Mouse (Mus musculus) heart, embryonic 14.5 days (tissue): Measurements from ENCODE around the gene Cst11. TPM values are rescaled to one million over a fixed set of nuclear protein-coding genes. Genes with fewer than 3 reads are reported as not detected.
A peak's percentile ranks its signal among the peaks of the same experiment; 100 is the strongest.
"Not testable (repeated sequence)": the region's sequence is repeated elsewhere in the genome, so short reads cannot be mapped to it uniquely, and the experiment has no call there.

Experiments
- ATAC-seq: fragments of 200-750 bp; cut with Nextera tagmentation; 2 replicates; pipeline ENCODE4 v1.8.0; 2017; ENCODE audit warnings: low read depth, moderate TSS enrichment; ENCODE audit not compliant: insufficient number of reproducible peaks, insufficient read depth, low FRiP score
- H3K27ac ChIP-seq, 2 experiments: fragments of 200-500 bp in 1 of 2; fragments of 300-500 bp in 1 of 2; sonication (generic) in 1 of 2; replicated peaks in 1 of 2; 2 replicates each; pipeline ENCODE4 v1.5.1; 2012 to 2014; ENCODE audit warnings: low read depth in 2 of 2, low read length in 2 of 2, control low read depth in 1 of 2, mild to moderate bottlenecking in 1 of 2, mixed read lengths in 1 of 2; ENCODE audit not compliant: control insufficient read depth in 1 of 2, insufficient read depth in 1 of 2
- H3K27me3 ChIP-seq: fragments of 300-500 bp; sonication (generic); 2 replicates; pipeline ENCODE4 v1.6.1; 2014; ENCODE audit warnings: mild to moderate bottlenecking, low read length, control low read depth; ENCODE audit not compliant: control insufficient read depth, insufficient read depth
- H3K36me3 ChIP-seq: fragments of 300-500 bp; sonication (generic); 2 replicates; pipeline ENCODE4 v1.6.1; 2014; ENCODE audit warnings: mild to moderate bottlenecking, control low read depth, low read length, mixed read lengths; ENCODE audit not compliant: control insufficient read depth, insufficient read depth
- H3K4me1 ChIP-seq, 2 experiments: fragments of 200-500 bp in 1 of 2; fragments of 300-500 bp in 1 of 2; sonication (generic) in 1 of 2; 2 replicates each; pipeline ENCODE4 v1.6.1; 2012 to 2014; ENCODE audit warnings: low read length in 2 of 2, control low read depth in 1 of 2, mixed read lengths in 1 of 2; ENCODE audit not compliant: control insufficient read depth in 2 of 2, insufficient read depth in 2 of 2
- H3K4me2 ChIP-seq: fragments of 300-500 bp; sonication (generic); 2 replicates; pipeline ENCODE4 v1.6.1; 2014; ENCODE audit warnings: mild to moderate bottlenecking, low read length
- H3K4me3 ChIP-seq, 2 experiments: fragments of 200-500 bp in 1 of 2; fragments of 300-500 bp in 1 of 2; sonication (generic) in 1 of 2; 2 replicates each; pipeline ENCODE4 v1.5.1; 2012 to 2014; ENCODE audit warnings: low read length in 2 of 2, mild to moderate bottlenecking in 2 of 2, control low read depth in 1 of 2, low read depth in 1 of 2, moderate library complexity in 1 of 2; ENCODE audit not compliant: control insufficient read depth in 1 of 2, insufficient read depth in 1 of 2
- H3K9ac ChIP-seq: fragments of 300-500 bp; sonication (generic); 2 replicates; pipeline ENCODE4 v1.6.1; 2014; ENCODE audit warnings: mild to moderate bottlenecking, low read length
- H3K9me3 ChIP-seq: fragments of 300-500 bp; sonication (generic); 2 replicates; pipeline ENCODE4 v1.6.1; 2016; ENCODE audit warnings: low read length, control low read depth; ENCODE audit not compliant: control insufficient read depth
- WGBS: fragments of 180-500 bp; shearing (Covaris S2); extraction: QIAGEN DNeasy Blood & Tissue Kit; methylation state at CpG from one replicate; pipeline ENCODE4 v1.1.7; 2014; 5-methylcytosine and 5-hydroxymethylcytosine counted together
- polyA plus RNA-seq: library from polyadenylated mRNA; unstranded; fragments of >200 nt; fragmentation: Nextera tagmentation; extraction: Ambion mirVana; gene quantifications from 2 replicates; pipeline ENCODE4 v1.2.1, GENCODE M21; 2014

Cst11 gene
- polyA plus RNA-seq: not detected in 2 replicates

- H3K4me2 ChIP-seq, H3K36me3 ChIP-seq, H3K9ac ChIP-seq, ATAC-seq, H3K9me3 ChIP-seq, H3K4me1 ChIP-seq, H3K4me3 ChIP-seq, H3K27me3 ChIP-seq, H3K27ac ChIP-seq: not testable (repeated sequence)
- 73% methylated on average over 4 of the region's 4 CpGs for WGBS
These were observed at the start of gene Cst11 for GRCm38 (mm10) chr2:148771397-148771796. Cst11 (minus strand) TSS chr2:148771497.

GRCm38 (mm10) chr2:148819909-148820308 lies 48.6 kb upstream of the Cst11 start, which contains the start of gene Cst13:
Cst13 (plus strand) TSS chr2:148820081.
- H3K27me3 ChIP-seq: no peaks in the 10 kb centered on the region
- H3K27ac ChIP-seq: no peak within 1 kb of the TSS
- no peak within 1 kb of the TSS for H3K4me2 ChIP-seq

GRCm38 (mm10) chr2:148806696-148807095 lies 35.4 kb upstream of the Cst11 start:
- H3K9ac ChIP-seq: no peak overlapping the region
- no peaks in the 10 kb centered on the region for H3K9me3 ChIP-seq
- H3K27me3 ChIP-seq: no peaks in the 10 kb centered on the region
- no peak overlapping the region for H3K27ac ChIP-seq
- H3K4me1 ChIP-seq: peaks cover 0 to under 1% of the 10 kb centered on the region in 2 experiments; a peak in 2 of 4 replicates
- H3K36me3 ChIP-seq: no peaks in the 10 kb centered on the region
- no peak overlapping the region for H3K4me3 ChIP-seq
- no peak overlapping the region for H3K4me2 ChIP-seq
- no peak for ATAC-seq
- WGBS: 79% methylated on average over 6 of the region's 6 CpGs

More at GRCm38 (mm10) chr2:148819909-148820308, 48.6 kb upstream of the Cst11 start, which contains the start of gene Cst13:
- ATAC-seq: no peak
- Histone ChIP-seq H3K9ac (no peak within 1 kb of the TSS), H3K4me1 (no peaks in the 10 kb centered on the region), H3K4me3 (no peak within 1 kb of the TSS), H3K36me3 (no peaks in the 10 kb centered on the region), H3K9me3 (no peaks in the 10 kb centered on the region)

- H3K27me3 ChIP-seq: no peaks in the 10 kb centered on the region
- H3K4me3 ChIP-seq: no peak overlapping the region
- peaks cover 6 to 7% of the 10 kb centered on the region in 2 experiments for H3K4me1 ChIP-seq
- no peaks in the 10 kb centered on the region for H3K36me3 ChIP-seq
- no peak for ATAC-seq
- no peaks in the 10 kb centered on the region for H3K9me3 ChIP-seq
- WGBS: 24% methylated on average over 3 of the region's 3 CpGs
- no peak overlapping the region for H3K4me2 ChIP-seq
- no peak overlapping the region for H3K9ac ChIP-seq
- peak overlapping the region; percentile 62 to 64 for H3K27ac ChIP-seq
These were observed 30.2 kb upstream of the Cst11 start for GRCm38 (mm10) chr2:148801491-148801921.

- Histone ChIP-seq H3K36me3 (no peaks in the 10 kb centered on the region), H3K27ac (no peak within 1 kb of the TSS), H3K9me3 (no peaks in the 10 kb centered on the region), H3K27me3 (no peaks in the 10 kb centered on the region), H3K4me1 (peaks cover 6 to 7% of the 10 kb centered on the region in 2 experiments), H3K4me2 (no peak within 1 kb of the TSS), H3K4me3 (no peak within 1 kb of the TSS), H3K9ac (no peak within 1 kb of the TSS)
- ATAC-seq: no peak
- 71% methylated on average over 1 of the region's 1 CpGs for WGBS
These were observed 27.2 kb upstream of the Cst11 start, which contains the start of gene Cst8 for GRCm38 (mm10) chr2:148798485-148798884. Cst8 (plus strand) TSS chr2:148798785.

- Histone ChIP-seq H3K9me3 (no peaks in the 10 kb centered on the region), H3K4me1 (no peaks in the 10 kb centered on the region), H3K9ac (no peak within 1 kb of the TSS), H3K27ac (no peak within 1 kb of the TSS), H3K27me3 (no peaks in the 10 kb centered on the region), H3K4me3 (no peak within 1 kb of the TSS), H3K4me2 (no peak within 1 kb of the TSS), H3K36me3 (no peaks in the 10 kb centered on the region)
- 87% methylated on average over 6 of the region's 6 CpGs for WGBS
- ATAC-seq: no peak
These were observed 17.8 kb upstream of the Cst11 start, which contains the start of gene Cst12 for GRCm38 (mm10) chr2:148789142-148789541. Cst12 (plus strand) TSS chr2:148789361.

- H3K4me2 ChIP-seq: no peak within 1 kb of the TSS
- no peaks in the 10 kb centered on the region for H3K36me3 ChIP-seq
- no peak; the same call in 1 of the 2 replicates for ATAC-seq
- H3K9ac ChIP-seq: no peak within 1 kb of the TSS
- no peak within 1 kb of the TSS for H3K4me3 ChIP-seq
- WGBS: 0% methylated on average over 1 of the region's 1 CpGs
- H3K27ac ChIP-seq: no peak within 1 kb of the TSS
- H3K4me1 ChIP-seq: no peaks in the 10 kb centered on the region
- no peaks in the 10 kb centered on the region for H3K27me3 ChIP-seq
- H3K9me3 ChIP-seq: no peaks in the 10 kb centered on the region
These were observed 10.4 kb upstream of the Cst11 start, which contains the start of gene 8030411F24Rik for GRCm38 (mm10) chr2:148781709-148782108. 8030411F24Rik (plus strand) TSS chr2:148782009.
